Mouse (Mus musculus) leukemia stem cell, adult 10-12 weeks (primary cell): ENCODE data around the gene Gm867. TPM values are rescaled to one million over a fixed set of nuclear protein-coding genes. Genes with fewer than 3 reads are reported as not detected.

Experiments
- polyA plus RNA-seq: library from polyadenylated mRNA; stranded (reverse); fragments of >175 nt; gene quantifications from 2 replicates; pipeline ENCODE4 v1.2.3, GENCODE M21; 2012; ENCODE audit warnings: low replicate concordance

Gene Gm867
- 2.3 and 3.0 TPM in 2 replicates for polyA plus RNA-seq

DNA sequence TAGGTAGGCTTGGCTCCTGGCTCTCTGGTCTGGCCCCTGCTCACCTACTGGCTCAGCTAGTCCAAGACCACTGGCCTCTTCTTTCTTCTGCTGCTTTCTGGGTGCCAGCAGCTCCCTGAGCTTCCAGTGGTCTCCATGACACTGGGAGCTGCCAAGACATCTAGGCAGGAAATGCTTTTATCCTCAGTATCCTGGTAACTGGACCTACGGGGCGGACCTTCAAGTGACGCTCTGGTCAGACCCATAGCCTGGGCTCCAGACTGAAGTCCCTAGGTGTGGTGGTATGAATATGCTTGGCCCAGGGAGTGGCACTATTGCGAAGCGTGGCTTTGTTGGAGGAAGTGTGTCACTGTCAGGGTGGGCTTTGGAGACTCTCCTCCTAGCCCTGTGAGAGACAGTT lies at the start of gene Gm867:
Gene Gm867 (minus strand): TSS at position 153 of the 400 bp plus-strand sequence.

DNA sequence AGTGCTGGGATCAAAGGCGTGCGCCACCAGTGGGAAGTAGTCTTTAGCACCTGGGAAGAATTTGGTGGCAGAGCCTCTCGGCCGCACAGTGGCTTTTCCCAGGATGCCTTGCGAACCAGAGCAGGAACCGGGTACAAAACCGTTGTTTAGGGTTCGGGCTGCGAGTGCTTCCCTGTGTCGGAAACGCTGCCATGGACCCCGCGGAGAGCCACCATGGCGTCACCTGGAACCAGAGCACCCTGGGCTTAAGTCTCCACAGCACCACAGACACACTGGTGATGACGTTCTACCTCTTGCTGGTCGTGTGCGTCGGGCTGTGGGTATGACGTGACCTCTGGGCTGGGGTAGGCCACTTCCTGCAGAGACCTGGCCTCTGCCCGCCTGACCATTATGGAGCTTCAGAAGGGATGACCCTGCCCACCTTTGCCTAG lies 13.9 kb upstream of the Gm867 start, which contains the start of gene Gm5134:
Gene Gm5134 (plus strand): TSS at position 134 of the 431 bp plus-strand sequence.

DNA sequence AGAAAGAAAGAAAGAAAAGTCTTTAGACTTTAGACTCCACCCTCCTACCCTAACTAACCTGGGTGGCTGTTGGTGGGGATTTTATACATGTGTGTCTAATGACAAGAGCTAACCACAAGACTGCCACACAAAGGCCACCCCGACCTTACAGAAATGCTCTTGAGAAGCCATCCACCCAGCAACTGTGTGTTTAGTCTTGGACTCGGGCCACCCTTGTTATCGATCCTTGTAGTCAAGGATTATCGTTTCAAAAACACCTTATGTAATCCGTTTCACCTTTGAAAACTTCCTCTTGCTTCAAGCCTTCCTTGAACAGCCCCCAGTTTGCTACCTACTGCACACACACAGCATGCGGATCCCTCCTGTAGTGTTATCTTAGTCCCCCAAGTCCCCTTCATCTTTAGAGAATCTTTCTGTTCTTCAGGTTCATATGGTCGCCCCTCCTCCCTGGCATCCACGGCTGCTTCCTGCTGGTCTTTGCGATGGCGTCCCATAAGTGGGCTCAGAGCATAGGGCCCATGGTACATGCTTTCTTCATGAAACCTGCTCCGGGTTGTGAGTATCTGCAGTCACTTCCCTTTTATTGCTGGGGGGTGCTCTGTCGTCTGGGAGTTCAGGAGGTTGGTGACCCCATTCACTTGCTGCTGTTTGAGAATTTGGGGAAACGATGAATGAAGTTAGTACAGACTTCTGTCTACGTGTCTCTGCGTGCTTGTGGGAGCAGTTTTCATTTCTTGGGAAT lies 2.4 kb upstream of the Gm867 start, which contains the start of gene Vpreb3:
Gene Vpreb3 (plus strand): TSS at position 322 of the 742 bp plus-strand sequence.

DNA sequence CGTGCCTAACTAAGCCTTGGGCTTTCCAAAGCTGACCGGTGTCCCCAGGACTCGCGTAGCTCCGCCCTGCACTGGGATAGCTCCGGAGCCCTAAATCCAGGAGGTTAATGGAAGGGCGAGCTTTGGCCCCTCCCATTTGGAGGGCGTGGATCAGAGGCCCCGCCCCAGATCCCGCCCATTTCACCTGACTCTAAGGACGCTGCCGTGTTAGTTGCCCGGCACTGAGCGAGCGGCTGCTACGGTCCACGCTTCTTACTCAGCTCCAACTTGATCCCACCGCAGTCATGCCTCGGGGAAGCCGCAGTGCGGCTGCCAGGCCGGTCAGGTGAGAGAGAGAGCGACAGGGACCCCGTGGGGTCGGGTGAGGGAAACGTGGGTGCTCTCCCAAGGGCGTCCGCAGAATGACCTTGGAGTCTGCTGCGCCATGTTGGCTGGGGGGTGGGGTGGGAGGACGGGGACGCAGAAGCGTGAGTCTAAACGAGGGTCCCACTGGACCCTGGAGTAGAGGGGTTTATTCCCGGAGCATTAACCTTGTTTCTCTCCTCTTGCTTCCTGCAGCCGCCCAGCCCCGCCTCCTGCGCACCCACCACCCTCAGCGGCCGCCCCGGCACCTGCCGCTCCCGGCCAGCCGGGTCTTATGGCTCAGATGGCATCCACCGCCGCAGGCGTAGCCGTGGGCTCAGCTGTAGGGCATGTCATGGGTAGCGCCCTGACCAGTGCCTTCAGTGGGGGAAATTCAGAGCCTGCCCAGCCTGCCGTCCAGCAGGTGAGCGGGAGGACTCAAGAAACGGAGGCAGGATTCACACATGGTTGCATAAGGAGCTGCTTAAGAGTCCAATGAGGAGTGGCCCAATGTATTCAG lies 4.6 kb downstream of the Gm867 start, which contains the start of gene Mmp11:
Gene Mmp11 (minus strand): TSS at position 817 of the 862 bp plus-strand sequence.

DNA sequence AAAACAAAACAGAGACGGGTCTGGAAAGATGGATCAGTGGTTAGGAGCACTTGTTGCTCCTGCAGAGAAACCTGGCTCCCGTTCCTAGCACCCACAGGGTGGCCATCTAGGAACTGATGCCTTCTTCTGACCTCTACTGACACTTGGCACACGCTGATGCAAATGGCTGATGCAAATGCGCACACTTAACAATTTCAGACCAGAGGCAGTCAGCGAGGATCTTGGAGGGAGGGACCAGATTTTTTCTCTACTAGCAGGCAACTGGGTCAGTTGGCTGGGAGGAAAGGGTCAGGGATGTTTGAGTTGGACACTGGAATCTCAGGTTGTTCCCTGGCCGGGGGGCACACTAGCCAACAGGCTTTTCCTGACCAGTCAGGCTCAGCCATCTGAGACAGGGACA lies 7.6 kb downstream of the Gm867 start, which contains the start of gene Chchd10:
Gene Chchd10 (plus strand): TSS at position 240 of the 400 bp plus-strand sequence.

DNA sequence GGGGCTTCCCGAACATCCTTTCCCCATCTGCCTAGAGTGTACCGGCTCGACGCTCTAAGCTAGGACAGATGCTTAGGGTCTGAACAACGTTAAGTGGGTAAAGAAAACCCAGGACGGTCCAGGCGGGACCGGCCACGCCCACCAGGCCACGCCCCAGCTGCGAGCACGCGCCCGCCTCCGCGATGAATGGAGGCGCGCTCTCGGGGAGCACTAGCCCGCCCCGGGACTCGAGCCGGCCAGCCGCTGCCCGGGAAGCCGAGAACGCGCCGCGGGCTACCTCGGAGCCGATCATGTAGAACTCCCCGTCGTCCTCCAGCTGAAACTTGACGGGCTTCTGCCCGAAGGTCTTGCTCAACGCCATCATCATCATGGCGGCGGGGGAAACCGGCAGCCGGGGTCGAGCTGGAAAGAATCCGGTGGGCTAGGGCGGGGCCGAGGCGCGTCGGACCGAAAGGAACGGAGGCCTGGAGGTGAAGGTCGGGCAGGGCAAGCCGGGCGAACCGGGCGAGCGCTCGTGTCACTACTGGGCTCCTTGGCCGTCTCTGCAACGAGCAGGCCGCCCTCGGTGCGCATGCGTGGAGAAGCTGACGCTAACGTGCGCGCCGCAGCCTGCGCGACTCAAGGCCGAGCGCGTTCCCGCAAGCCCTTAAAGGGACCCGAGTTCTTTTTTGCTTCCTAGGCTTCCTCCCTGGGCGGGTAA lies 19.3 kb downstream of the Gm867 start, which contains the start of gene Smarcb1:
Gene Smarcb1 (minus strand): TSS at position 592 of the 700 bp plus-strand sequence.

DNA sequence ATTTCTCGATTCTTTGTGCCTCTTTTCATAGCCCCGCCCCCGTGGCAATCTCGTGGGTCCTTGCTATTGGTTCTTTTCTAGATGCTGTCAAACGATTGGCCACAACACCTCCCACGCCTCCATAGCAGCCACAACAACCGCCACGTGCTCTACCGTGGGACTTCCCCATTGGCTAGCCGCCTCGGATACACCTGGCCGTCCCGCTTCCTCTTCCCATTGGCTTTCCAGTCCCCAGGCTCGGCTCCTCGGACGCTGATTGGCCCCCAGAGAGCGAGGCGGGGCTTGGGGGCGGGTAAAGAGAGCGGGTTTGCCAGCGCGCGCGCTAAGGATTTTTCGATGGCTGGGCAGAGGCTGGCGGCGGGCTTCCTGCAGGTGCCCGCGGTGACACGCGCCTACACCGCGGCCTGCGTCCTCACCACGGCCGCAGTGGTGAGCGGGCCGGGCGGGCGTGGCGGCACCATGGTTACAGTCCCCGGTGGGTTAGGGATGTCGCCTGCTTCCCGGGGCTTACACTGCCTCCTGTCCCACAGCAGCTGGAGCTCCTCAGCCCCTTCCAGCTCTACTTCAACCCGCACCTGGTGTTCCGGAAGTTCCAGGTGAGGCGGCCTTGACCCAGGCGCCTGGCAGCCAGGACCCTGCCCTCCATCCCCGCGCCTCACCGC lies 47.3 kb downstream of the Gm867 start, which contains the start of gene Derl3:
Gene Derl3 (plus strand): TSS at position 325 of the 662 bp plus-strand sequence.

Other genes starting within 250 kb of the Gm867 start
- 92.4 and 95.9 TPM in 2 replicates for gene Cabin1, start 176.3 kb downstream of the Gm867 start, polyA plus RNA-seq
- gene Ddt, start 167.3 kb downstream of the Gm867 start, polyA plus RNA-seq, result 6.1 and 31.5 TPM in 2 replicates
- gene Gm20441, start 159.7 kb downstream of the Gm867 start, polyA plus RNA-seq, result not detected in 2 replicates
- gene Gstt3, start 159.3 kb downstream of the Gm867 start, polyA plus RNA-seq, result 0.27 and 0.55 TPM in 2 replicates
- 0.18 and 1.6 TPM in 2 replicates for gene Gstt1, start 142.1 kb downstream of the Gm867 start, polyA plus RNA-seq
- not detected in 2 replicates for gene Gstt4, start 118.1 kb downstream of the Gm867 start, polyA plus RNA-seq
- 3.1 and 4.5 TPM in 2 replicates for gene Gstt2, start 103.2 kb downstream of the Gm867 start, polyA plus RNA-seq
- 481 and 626 TPM in 2 replicates for gene Mif, start 80.4 kb downstream of the Gm867 start, polyA plus RNA-seq
- 98.4 and 350 TPM in 2 replicates for gene Derl3, start 47.3 kb downstream of the Gm867 start, polyA plus RNA-seq
- 301 and 413 TPM in 2 replicates for gene Smarcb1, start 19.1 kb downstream of the Gm867 start, polyA plus RNA-seq
- 474 and 1,050 TPM in 2 replicates for gene Chchd10, start 7.5 kb downstream of the Gm867 start, polyA plus RNA-seq
- gene Mmp11, start 4.2 kb downstream of the Gm867 start, polyA plus RNA-seq, result 0.56 and 0.94 TPM in 2 replicates
- gene Vpreb3, start 2.4 kb upstream of the Gm867 start, polyA plus RNA-seq, result 1.2 and 1.8 TPM in 2 replicates
- not detected in 2 replicates for gene Gm5134, start 13.8 kb upstream of the Gm867 start, polyA plus RNA-seq
- 2.5 and 8.6 TPM in 2 replicates for gene Zfp280b, start 92.0 kb upstream of the Gm867 start, polyA plus RNA-seq
- gene Slc5a4b, start 170.3 kb upstream of the Gm867 start, polyA plus RNA-seq, result not detected in 2 replicates
- gene Slc5a4a, start 206.8 kb upstream of the Gm867 start, polyA plus RNA-seq, result not detected in 2 replicates